Mouse (Mus musculus): ENCODE measurements around the gene Padi1.

The Padi1 gene

DNA sequence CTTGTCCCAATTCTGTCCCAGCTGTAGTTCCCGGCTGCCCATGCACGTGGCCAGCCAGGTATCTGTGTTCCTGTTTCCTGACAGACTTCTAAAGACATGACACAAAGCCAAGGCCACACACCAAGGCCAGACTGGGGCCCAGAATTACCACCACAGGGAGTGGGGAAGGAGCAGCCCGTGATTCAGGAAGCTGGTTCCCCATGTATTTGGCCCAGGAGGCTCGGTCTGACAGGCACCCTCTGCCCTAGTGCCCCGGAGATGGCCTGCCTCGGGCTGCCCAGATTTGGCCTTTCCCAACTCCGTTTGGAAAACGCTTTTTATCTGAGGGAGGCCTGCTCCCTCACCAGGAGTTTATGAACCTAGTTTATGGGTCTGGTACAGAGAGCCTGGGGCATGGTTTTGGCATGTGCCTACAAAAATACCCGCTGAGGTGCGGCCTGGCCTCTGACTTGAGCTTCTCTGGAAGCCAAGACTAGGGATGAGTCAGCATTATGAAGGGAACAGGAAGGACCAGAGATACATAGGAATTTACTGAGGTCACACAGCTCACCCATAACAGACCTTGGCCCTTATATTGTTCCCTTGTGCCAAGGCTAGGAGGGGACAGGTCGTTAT lies 16.6 kb upstream of the Padi1 start:
- no peak for DNase-seq (ENCODE audit: low spot score in 2 of 2)

DNA sequence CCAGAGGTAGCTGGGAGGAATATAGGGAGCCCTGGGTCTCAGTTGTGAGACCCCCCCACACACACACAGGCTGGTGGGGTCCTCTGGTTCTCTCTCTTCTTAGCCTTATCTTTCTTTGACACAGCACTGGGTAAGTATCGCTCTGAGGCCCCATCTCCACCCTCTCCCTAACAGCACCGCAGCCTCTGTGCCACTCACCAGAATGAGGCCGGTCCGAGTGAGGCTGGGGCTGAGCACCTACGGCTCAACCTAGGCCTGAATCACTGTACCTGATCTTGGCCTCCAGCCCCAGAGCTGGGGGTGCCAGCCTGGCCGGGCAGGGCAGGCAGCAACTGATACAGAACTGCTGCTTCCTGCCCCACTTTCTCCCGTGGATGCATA lies 15.2 kb upstream of the Padi1 start:
- no peak for DNase-seq (ENCODE audit: low spot score in 2 of 2)

DNA sequence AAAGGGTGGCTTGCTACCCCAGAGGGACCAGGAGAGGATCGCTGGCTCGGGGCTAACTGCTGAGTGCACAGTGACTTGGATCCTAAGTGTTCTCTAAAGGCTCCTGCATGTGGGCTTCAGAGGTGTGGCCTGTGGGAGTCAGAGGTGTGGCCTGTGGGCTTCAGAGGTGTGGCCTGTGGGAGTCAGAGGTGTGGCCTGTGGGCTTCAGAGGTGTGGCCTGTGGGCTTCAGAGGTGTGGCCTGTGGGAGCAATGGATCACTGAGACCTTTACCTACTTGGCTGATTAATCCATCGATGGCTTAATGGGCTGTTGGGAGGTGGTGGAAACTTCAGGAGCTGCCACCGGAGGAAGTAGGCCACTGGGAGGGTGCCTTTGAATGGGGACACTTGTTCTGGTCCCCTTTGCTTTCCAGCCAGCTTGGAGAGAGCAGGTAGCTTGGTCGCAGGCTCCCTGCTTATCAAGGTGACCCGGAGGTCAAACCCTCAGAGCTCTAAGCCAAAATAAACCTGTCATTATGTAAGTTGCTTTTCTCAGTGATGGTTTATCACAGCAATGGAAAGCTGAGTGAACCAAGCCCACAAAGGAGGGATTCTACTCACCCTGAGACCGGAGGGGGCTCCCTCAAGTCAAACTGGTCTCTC lies 14.7 kb upstream of the Padi1 start:
- DNase-seq (ENCODE audit: low spot score in 2 of 2), result peak in 1 of 2 experiments; percentile 53

DNA sequence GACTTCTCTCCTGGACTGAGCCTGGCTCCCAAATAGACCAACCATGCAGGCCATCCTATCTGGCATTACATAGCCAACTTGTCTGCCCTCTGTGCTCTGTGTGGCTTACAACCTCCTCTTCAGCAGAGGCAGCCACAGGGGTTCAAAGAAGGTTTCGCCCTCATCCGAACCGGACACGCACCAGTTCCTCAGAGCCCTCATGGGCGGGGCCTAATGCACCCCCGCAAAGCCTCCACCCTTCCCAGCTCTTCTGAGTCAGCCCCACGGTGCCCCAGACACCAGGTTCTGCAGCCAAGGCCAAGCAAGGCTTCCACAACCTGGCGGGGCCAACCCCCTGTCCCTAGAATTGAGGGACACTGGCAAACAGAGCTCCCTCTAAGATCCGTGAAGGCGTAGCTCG lies 13.7 kb upstream of the Padi1 start:
- DNase-seq (ENCODE audit: low spot score in 2 of 2), result peak in 1 of 2 experiments; percentile 54

DNA sequence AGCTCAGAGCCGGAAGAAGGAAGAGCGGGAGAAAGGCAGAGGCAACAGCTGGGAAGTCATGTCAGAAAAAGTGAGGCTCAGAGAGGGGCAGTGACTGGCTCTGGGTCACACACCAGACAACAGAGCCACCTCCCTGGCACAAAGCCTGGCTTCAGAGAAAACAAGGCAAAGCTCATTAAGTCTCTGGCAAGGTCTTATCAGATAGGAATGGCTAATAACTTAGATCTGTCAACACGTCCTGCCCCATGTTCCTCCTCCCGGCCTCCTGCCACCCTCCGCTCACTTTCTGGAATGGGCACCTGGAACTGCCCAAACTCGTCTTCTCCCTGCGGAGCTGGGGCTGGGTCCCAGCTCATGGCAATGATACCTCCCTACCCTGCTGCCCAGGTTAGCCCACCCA lies 12.2 kb upstream of the Padi1 start:
- DNase-seq (ENCODE audit: low spot score in 2 of 2), result no peak

DNA sequence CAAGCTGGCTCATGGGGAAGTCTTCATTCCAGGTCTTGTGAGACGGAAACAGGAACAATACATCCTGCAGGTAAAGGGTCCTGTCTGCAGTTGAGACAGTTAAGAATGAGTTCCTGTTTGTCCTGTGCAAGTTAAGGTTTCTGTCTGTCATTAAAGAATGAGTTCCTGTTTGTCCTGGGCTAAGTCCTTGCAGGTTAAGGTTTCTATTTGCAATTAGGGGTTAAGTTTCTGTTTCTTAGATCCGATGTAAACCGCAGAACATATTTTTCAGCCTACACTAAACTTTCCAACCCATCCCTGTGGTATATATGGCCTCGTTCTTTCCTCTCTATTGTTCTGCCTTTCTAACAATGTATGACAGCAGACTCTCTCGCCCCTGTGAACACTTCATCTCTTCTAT lies 11.5 kb upstream of the Padi1 start:
- DNase-seq (ENCODE audit: low spot score in 2 of 2), result no peak

DNA sequence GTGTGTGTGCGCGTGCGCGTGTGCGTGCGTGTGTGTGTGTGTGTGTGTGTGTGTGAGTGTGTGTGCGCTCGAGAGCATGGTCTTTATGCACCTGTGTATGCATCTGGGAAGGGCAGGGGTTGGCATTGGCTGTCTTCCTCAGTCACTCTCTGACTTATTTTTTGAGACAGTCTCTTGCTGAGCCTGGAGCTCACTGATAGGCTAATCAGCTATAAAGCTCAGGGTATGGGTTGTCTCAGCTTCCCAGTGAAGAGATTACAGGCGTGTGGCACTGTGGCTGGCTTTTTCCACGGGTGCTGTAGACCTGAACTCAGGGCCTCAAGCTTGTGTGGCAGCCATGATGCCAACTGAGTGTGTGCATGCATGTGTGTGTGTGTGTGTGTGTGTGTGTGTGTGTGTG lies 9.6 kb upstream of the Padi1 start:
- DNase-seq (ENCODE audit: low spot score in 2 of 2), result peak in 1 of 2 experiments; percentile 59

DNA sequence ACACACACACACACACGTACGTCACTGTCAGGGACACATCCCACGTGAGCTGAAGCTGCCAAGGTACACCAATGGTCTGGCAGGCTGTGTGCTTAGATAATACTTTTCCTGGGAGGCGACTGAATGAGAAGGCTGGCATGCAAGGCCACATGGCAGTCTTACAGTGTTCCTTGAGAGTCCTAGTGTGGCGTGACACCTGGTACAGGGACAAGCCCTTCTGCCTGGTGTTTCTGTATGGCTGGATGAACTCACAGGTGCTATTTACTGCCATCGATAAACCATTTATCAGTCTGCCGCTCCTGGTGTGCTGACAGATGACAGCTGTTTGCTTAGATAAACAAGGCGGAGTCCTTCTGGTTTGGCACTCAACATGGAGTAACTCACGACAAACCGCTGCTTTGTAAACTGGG lies 8.9 kb upstream of the Padi1 start:
- peak; percentile 49 to 53 for DNase-seq (ENCODE audit: low spot score in 2 of 2)

DNA sequence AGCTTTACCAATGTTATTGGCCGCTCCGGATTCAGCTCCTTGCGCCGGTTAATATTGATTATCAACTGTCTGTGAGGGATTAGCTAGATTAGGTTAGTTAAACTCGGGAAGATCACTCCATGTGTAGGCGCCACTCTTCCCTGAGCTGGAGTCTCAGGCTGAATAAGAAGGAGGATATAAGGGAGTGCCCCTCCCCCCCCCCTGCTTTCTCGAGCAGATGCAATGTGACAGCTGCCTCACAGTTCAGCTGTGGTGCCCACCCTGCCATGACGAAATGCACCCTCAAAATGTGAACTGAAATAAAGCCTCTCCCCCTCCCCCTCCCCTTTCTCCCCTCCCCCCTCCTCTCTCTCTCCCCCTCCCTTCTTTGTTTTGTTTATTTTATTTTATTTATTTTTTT lies 8.0 kb upstream of the Padi1 start:
- no peak for DNase-seq (ENCODE audit: low spot score in 2 of 2)

DNA sequence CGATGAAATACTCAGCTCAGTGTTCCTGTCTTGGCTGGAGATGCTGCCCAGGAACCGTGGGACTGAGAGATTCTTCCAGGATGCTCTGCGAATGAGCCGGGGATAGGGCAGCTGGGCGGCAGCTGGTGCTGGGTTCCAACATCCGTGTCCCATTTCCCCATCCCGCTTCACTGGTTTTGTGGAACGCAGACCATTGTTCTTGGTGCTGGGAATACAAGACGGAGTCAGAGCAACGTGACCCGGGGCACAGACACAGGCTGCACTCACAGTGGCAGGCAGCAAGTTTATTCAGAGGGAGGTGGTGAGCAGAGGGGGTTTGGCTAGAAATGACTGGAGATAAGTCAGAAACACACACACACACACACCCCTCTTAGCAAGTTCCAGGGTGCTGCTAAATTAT lies 3.7 kb upstream of the Padi1 start:
- no peak for DNase-seq (ENCODE audit: low spot score in 2 of 2)

DNA sequence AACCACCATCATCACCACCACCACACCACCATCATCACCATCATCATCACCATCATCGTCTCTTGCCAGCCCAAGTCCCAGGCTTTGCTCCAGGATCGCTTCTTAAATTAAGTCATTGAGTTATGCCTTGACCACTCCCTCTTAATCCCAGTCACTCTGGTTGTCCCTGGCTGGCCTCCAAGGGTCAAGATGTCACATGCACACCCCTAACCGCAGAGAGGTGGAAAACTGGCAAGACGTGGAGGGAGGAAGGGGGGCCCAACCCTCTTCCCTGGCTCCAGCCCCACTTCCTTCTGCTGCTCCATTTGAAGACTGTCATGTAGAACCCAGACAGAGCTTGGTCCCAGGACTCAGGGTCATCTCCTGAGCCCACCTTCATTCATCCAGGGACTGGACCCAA lies 587 bp downstream of the Padi1 start:
- DNase-seq (ENCODE audit: low spot score in 2 of 2), result no peak

DNA sequence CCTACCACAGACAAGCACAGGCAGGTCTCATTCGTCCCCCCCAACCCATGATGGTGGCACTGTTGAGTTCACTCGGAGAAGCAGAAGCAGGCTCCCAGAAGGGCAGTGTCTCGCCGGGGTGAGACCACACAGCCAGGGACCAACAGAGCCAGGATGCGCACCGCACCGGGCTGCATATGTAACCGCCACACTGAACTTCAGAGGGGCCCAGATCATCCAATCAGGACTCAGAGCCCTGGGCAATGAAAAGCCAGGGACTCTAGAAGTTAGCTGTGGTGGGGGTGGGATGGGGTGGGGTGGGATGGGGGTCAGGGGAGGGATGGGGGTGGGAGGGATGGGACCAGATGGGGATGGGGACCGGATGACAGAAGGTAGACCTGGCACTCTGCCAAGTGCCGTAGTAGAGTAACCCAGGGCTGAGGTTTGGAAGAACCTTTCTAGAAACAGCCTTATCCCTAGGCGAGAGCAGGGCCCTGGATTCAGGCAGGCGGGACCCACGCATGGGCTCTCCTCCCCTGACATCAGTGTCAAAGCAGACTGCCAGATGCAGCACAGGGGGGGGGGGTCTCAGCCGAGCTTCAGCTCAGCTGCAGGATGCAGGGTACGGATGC lies 1.8 kb downstream of the Padi1 start:
- DNase-seq (ENCODE audit: low spot score in 2 of 2), result no peak

DNA sequence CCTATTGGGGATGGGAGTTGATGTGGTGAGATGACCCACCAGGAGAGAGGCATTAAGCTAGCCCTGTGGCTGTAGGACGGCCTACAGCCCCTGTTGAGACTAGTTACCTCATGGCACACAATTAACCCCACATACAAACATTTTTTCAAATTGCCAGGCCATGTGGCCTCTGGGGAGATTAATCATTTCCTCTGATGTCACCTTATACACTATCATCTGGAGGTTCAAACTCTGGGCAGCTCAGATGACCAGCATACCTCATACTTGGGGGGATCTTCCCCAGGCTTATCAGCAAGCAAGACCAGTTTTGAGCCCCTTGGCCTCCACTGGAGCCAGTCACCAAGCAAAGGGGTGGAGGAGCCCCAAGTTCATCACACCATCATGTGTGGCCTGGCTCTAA lies 2.7 kb downstream of the Padi1 start:
- DNase-seq (ENCODE audit: low spot score in 2 of 2), result no peak

DNA sequence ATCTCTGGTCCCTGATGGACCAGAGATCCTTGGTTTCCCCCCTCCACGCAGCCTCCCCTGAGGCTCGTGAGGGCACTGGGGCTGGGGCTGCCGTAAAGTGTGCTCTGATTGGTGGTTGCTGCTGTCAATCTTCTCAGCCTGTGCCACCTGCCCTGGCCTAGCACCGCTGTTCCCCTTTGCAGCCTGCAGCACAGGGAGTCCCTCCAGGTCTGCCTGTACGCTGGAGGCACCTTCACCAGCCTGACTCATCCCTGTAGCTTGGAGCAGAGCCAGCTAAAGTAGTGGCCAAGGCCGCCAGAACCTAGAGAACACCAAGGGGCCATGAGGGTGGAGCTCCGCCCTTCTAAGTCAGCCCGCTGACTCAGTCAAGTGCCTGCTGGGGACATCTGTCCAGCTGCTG lies 7.7 kb downstream of the Padi1 start:
- DNase-seq (ENCODE audit: low spot score in 2 of 2), result peak in 1 of 2 experiments; percentile 41

DNA sequence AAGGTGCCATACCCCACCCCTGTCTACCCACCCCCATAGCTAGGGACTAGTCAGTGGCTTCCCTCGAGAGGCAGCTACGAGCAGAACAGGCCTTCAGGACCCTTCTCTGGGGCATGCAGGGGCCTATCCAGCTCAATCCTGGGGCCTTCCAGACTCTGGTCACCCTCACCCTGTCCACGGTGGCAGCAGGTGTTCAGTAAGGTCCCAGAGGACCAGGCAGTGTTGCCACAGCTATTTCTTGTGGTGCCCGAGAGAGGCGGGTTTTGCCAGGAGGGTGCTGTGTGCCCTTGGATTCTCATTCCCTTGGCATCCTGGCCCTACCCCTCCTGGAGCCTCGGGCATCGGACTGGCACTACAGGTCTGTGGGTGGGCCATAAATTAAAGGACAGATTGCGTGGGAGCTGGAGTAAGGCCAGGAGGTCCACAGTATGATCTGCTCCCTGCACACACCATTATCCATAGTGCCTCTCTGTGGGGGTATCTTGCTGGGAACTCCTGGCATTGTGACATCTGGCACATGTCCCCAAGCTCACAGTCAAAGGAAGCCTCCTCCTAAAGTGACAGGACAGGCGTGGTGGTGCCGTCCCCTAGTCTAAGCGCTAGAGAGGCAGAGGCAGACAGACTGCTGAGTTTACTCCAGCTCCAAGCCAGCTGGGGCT lies 9.2 kb downstream of the Padi1 start:
- no peak for DNase-seq (ENCODE audit: low spot score in 2 of 2)

DNA sequence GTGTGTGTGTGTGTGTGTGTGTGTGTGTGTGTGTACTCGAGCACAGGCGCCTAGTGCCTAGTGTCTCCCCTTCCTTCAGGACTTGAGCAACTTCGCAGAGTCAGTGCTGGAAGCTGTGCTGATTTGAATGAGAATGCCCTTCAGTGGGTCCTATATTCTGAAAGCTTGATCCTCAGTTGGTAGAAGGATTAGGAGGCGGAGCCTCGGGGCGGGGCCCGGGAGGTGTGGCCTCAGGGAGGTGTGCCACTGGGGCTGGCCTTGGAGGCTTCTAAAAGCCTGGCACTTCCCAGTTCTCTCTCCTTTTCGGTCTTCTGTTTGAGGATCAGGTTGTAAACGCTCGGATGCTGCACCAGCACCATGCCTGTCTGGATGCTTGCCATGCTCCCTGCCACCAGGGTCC lies 9.9 kb downstream of the Padi1 start:
- peak in 1 of 2 experiments; percentile 69 for DNase-seq (ENCODE audit: low spot score in 2 of 2)

DNA sequence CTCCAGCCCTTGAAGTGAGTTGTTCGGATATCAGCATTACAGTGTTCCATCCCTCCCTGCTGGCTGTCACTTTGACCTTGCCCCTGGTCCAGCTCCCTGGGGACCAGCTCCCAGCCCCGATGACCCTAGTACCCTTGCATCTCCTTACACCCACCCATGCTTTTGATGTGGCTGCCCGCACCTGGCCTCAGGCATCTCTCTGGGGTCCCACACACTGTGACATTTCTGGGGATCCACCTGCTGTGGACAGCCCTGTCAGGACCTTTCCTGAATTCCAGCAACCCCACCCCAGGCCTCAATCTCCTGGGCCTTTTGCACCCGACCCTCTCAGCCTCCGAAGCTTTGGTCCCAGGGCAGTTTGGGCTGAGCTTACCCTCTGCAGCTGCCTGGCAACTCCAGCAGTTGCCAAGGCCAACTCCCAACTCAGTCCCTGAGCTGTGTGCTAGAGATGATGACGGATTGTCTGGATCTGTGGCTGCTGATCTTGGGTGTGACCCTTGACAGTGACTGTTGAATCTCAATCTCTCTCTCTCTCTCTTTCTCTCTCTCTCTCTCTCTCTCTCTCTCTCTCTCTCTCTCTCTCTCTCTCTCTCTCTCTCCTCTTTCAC lies 11.1 kb downstream of the Padi1 start:
- DNase-seq (ENCODE audit: low spot score in 2 of 2), result no peak

DNA sequence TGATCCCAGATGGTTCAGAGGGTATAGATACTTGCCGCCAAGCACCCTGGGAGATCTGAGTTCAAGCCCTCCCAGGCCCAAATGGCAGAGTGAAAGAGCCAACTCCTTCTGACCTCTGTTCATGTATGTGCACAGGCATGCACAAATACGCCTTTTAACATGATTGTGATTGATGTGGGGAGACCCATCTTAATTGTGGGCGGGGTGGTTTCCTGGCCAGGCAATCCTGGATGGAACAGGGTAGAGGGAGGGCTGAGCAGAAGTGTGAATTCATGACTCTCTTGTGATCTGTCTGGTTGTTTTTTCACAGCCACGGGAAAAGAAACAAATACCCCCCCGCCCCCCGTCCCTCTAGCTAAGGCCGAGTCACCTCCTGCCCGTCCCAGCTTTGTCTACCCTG lies 12.8 kb downstream of the Padi1 start:
- DNase-seq (ENCODE audit: low spot score in 2 of 2), result no peak

DNA sequence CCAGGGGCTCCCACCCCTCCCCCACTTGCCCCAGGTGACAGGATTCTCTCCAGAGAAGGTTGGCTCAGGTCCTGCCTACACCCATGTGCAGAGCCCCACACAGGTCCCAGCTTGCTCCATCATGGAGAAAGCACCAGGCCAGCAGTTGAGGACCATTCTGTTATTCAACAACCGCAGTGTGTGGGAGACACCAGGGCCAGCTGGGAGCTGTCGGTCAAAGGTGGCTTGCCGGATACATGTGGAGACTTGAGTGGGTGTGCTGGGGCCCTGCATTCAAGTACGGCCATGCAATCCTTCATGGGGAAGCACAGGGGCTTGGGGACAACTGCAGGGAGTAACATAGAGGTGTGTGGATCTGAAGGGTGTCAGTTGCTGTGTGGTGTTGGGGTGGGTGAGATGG lies 13.8 kb downstream of the Padi1 start:
- no peak for DNase-seq (ENCODE audit: low spot score in 2 of 2)

DNA sequence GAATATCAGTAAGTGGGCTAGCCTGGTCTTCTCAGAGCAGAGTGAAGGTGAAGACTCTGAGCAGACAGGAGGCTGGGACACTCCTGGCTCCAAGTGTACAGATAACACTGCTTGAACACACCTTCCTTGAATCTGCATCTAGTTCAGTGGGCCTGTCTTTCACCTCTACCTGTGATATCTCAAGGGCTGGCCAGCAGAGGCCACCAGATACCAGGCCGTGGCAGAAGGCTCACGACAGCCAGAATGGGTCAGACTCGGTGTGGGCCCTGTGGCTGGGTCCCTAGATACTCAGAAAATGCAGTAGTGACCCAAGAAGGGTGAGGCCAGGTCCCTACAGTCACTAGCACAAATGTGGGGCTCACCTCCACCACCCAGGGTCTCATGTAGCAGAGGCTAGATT lies 18.3 kb downstream of the Padi1 start:
- no peak for DNase-seq (ENCODE audit: low spot score in 2 of 2)

DNA sequence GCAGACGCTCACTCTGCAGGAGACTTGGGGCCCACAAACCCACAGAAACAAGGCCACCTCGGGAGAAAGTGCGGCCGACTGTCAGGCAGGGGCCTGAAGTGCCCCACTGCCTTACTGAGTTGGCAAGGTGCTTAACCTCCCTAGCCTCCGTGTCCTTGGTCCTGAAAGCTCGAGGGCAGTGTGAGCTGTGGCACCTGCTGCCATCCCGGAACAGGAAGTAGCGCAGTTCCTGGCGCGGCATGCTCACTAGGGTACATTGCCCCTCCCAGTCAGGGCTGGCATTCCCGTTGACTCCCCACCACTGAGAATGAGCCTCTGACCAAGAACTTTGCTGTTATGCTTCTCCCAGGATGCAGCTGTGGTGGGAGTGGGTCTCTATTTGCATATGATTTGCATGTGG lies 19.6 kb downstream of the Padi1 start:
- DNase-seq (ENCODE audit: low spot score in 2 of 2), result no peak

DNA sequence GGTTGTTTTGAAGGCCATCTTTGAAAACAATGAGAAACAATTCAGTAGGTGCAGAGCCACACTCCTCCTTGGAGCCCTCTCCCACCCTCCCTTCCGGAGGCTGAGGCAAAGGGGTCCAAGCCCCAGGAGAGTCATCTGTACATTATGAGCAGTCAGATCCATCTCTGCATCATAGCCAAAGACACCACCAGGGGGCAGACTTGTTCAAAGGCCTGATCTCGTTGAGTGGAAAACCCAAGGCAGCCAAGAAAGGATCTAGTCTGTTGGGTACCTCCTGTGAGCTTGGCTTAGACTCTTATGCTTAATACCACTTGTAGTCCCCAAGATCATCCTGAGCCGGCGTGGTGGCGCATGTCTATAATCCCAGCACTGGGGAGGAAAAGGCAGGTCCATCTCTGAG lies 23.6 kb downstream of the Padi1 start:
- DNase-seq (ENCODE audit: low spot score in 2 of 2), result peak; percentile 53 to 79

DNA sequence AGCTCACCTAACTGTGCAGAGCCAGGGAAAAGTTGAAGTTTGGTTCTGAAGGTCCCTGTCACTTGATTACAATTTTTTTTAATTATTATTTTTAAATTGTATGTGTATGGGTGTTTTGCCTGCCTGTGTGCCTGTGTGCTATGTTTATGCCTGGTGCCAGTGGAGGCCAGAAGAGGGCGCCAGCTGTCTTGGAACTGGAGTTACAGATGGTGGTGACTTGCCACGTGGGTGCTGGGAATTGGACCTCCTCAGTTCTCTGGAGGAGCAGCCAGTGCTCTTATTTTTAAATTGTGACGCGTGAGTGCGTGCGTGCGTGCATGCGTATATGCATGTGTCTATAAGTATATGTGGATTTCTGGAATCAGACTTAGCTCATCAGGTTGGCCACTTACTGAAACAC lies 28.2 kb downstream of the Padi1 start:
- no peak for DNase-seq (ENCODE audit: low spot score in 2 of 2)

Data from spleen, postnatal 10 days (tissue).